Mouse (Mus musculus) adrenal gland, adult 8-10 months (tissue): Measurements from ENCODE around the gene Vmn2r48. TPM values are rescaled to one million over a fixed set of nuclear protein-coding genes. Genes with fewer than 3 reads are reported as not detected.
"Not testable (repeated sequence)": the region's sequence is repeated elsewhere in the genome, so short reads cannot be mapped to it uniquely, and the experiment has no call there.

Source experiments
- DNase-seq: peaks from one replicate; pipeline ENCODE4 v3.0.0; 2022
- total RNA-seq, 4 experiments: library from RNA; stranded (reverse); gene quantifications; 2 replicates each; pipeline ENCODE4 v1.2.4; 2022

Gene Vmn2r48
- not detected for total RNA-seq

- not testable (repeated sequence) for DNase-seq
Observed at GRCm38 (mm10) chr7:9953485-9953884, at the start of gene Vmn2r48. Gene Vmn2r48, minus strand, starts transcription at chr7:9953585.

GRCm38 (mm10) chr7:9992157-9992556 lies 38.8 kb upstream of the Vmn2r48 start, which contains the start of gene Vmn2r49:
Gene Vmn2r49, minus strand, starts transcription at chr7:9992257.
- not testable (repeated sequence) for DNase-seq

Other genes with a start within 250 kb of the Vmn2r48 start
- not detected for gene Vmn2r46, start 183.0 kb downstream of the Vmn2r48 start, total RNA-seq
- gene Vmn2r47, start 112.3 kb downstream of the Vmn2r48 start, total RNA-seq = not detected
- gene Vmn2r49, start 38.7 kb upstream of the Vmn2r48 start, total RNA-seq = not detected
- gene Vmn2r50, start 99.7 kb upstream of the Vmn2r48 start, total RNA-seq = not detected
- gene Vmn2r51, start 152.2 kb upstream of the Vmn2r48 start, total RNA-seq = not detected
- not detected for gene Vmn2r52, start 223.0 kb upstream of the Vmn2r48 start, total RNA-seq